Mouse (Mus musculus) heart, adult 2 months (tissue): ENCODE measurements around the gene Arfgef3.

Source experiments
- CTCF ChIP-seq: fragments of 200-600 bp; IDR thresholded peaks from 2 replicates; pipeline ENCODE4 v1.8.1; 2022; ENCODE audit warnings: antibody characterized with exemption, mild to moderate bottlenecking, moderate library complexity
- EP300 ChIP-seq: fragments of 200-500 bp; IDR thresholded peaks from 2 replicates; pipeline ENCODE4 v1.6.1; 2011; ENCODE audit warnings: low read depth, low read length, control low read depth; ENCODE audit not compliant: insufficient read depth
- POLR2A ChIP-seq: fragments of 200-500 bp; IDR thresholded peaks from 2 replicates; pipeline ENCODE4 v1.6.1; 2011; ENCODE audit warnings: mild to moderate bottlenecking, low read depth, low read length, control low read depth; ENCODE audit not compliant: insufficient read depth

- no peak for TF ChIP-seq POLR2A
- no peak for TF ChIP-seq EP300
- TF ChIP-seq CTCF = no peak
Observed at GRCm38 (mm10) chr10:18710949-18711348, 32.8 kb downstream of the Arfgef3 start.
